Mouse (Mus musculus) embryo, embryonic 11 days (tissue): ENCODE measurements around the gene Gfod2.
A peak's percentile ranks its signal among the peaks of the same experiment; 100 is the strongest.

Experiments
- DNase-seq: peaks from one replicate; pipeline ENCODE4 v3.0.0-alpha.2; 2015

The Gfod2 gene

DNA sequence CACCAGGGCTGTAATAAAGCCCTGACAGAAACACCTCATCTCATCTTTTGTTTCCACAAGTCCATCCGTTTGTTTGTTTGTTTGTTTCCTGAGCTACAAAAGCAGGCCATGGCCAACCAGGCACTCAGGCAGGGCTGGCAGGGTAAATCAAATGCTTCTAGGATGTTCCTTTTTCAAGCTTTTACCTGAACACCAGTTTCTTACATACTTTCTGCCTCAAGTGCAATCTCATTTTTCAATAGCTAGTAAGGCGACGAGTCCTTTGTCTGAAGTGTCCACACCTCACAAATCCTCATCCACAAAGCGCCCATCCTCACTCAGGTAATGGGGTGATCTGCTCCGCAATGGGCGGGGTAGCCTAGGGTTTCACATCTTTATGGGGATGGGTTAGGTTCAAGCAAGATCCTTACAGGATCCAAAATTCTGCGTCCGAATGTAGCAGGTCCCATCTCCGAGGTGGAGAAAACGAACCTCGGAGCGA is 628 bp downstream of the Gfod2 start:
- DNase-seq = no peak

DNA sequence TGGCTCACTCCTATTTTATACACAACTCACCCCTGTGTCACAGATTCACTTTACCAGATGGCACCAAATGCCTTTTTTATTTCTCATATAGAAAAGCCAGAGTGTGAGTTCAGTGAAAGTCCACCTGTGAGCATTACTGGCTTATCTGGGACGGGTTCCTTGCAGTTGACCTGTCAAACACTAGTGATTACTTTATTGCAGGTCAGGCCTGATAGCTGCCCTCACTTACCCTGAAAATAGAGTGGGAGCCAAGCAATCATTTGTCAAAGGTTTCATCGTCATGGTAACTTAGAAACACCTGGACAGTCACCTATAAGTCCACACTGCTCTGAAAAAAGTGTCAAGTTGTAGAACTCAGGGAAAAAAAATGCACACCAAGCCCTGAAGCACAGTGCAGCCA is 3.8 kb downstream of the Gfod2 start:
- DNase-seq = no peak

DNA sequence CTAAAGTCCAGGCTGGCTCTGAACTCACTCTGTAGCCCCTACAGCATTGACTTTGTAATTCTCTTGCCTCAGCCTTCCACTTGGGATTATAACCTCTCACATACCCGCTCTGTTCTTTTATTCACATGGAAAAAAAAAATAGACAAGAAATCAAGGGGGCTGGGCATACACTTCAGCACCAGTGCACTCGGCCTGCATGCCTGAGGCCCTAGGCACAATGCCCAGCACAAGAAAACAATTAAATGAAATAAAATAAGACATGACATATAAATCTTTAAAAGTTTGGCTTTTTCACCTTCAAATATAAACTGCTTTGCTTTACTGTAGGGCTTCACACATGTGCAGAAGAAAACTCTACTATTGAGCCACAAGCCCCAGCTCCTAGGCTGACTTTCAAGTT is 4.5 kb downstream of the Gfod2 start:
- DNase-seq = no peak

DNA sequence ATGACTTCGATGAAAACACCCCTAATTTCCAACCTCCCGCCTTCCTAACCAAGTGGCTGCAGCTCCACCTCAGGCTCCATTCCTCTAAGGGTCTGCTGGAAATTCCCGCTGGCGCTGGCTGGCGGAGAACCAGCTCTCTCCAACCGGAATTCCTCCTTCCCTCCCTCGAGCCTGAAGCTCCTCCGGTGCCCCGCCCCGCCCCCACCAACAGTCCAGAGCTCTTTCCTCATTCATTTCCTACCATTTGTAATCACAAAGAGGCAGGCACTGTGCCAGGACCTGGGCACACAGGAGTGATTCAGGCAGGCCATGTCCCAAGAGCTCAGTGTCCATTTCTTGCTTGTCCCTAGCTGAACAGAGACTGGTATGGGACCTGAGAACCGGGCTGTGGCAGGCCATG is 7.9 kb downstream of the Gfod2 start:
- DNase-seq = peak; percentile 60

DNA sequence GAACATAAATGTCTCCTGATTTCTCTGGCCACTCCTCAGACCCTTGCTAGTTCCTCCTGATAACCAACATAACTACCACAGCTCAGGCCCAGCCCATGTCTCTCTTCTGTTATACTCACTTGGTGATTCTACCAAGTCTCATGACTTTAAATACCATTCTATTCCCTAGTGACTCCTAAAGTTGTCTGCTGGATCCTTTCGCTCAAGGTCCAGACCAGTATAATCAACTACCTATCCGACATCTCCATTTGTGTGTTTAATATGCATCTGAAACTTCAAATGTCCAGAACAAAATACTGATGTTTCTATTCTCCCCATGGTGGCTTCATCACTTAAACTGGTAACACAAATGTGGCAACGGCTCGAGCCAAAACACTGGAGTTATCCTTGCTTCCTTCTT is 15.2 kb downstream of the Gfod2 start:
- no peak for DNase-seq

- DNase-seq = no peak
Measured at GRCm38 (mm10) chr8:105739216-105739615, 19.2 kb downstream of the Gfod2 start.

DNA sequence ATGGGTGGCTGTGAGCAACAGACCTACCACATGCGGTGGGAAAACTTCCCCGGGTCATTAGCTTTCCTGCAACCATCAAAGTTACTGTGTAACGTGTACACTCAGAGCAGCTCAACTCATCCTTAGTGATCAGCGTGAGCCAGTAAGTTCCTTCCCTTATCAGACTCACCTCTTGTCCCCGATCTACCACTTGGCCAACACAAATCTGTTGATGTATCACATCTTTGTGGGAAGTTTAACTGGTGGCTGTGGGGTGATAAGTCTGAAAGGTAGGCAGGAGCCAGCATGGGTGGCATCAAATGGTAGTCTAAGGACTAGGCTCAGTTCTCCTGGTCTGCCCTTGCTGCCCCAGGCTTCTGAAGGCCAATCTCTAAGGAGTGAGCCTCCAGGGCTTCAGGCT is 26.3 kb downstream of the Gfod2 start:
- no peak for DNase-seq

DNA sequence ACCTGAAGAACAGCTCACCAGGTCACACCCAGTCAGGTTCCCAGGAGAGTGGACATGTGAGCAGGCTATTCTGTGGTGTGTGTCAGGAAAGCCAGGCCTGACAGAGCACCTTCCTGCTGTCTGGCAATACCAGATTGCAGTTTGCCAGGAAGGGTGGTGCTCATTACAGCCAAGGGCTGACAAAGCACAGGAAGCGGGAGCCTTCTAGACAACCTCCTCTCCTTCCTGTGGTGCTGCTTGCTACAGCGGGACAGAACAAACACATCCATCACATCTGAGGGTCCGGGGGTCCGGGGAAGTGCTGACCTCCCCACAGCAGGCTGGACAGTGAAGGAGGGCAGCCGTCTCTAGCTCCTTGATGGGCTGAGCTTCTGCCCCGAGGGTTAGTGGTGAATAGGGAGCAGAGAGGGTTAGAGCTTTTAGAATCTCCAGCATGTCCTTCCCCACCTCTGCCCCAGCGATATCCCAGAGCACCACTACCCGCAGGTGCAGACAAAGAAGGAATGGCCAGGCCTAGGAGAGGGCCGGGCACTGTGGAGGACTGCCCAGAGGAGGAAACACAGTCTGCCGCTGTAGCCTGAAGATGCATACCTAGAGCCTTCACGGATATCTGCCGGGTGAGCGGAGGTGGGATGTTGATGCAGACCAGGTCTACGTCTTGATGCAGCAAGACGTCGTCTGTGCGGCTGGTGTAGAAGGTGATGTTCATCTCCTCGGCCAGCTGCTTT is 30.9 kb downstream of the Gfod2 start:
- DNase-seq = peak; percentile 15

DNA sequence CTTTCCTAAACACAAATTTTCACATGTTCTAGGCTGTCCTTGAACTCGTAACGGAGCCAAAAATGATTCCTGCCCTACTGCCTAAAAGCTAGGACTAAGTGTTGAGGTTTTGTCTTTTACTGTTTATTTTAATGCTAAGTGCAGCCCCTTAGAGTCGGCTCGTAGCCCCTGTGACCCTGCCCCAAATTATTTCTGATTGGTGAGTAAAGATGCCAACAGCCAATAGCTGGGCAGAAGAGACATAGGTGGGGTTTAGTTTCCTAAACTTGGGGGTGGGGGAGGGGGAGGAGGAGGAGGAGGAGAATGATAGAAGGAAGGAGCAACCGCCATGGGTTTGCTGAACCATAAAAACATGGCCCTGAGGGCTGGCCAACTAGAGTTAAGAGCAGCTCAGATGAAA is 32.7 kb downstream of the Gfod2 start:
- DNase-seq = no peak

DNA sequence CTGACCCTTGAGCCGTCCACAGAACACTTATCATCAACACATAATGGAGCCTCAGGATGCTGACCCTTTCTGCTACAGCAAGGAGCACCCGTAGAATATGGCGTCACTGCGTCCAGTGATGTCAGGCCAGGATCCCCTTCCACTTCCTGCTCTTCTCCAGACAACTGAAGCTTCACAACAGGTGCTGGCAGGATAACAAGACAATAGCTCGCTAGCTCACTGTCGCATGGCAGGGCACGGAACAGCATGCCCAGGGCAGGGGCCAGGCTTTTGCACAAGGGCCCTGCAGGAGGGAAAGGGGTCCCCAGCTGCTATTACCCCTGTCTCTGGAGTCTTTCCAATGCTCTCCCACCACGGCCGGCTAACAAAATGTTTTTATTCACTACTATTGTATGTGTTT is 35.6 kb downstream of the Gfod2 start:
- no peak for DNase-seq

DNA sequence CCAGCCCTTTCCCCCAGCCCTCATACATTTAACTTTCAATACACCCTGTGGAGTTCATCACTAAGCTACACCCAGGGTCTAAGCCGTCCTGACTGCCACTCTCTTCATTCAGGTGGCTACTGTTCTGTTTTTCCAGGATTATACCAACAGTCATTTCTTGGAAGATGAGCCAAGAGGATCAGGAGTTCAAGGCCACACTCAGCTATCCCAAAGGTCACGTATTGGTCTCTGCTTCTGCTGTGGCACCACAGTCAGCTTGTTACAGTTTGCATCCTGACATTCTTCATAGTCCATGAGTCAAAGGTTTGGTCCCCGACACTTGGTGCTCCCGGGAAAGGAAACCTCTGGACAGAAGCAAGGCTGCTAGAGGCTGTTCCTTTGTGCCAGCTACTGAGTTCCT is 38.8 kb downstream of the Gfod2 start:
- DNase-seq = no peak

- no peak for DNase-seq
Measured at GRCm38 (mm10) chr8:105716302-105716945, 42.0 kb downstream of the Gfod2 start.

DNA sequence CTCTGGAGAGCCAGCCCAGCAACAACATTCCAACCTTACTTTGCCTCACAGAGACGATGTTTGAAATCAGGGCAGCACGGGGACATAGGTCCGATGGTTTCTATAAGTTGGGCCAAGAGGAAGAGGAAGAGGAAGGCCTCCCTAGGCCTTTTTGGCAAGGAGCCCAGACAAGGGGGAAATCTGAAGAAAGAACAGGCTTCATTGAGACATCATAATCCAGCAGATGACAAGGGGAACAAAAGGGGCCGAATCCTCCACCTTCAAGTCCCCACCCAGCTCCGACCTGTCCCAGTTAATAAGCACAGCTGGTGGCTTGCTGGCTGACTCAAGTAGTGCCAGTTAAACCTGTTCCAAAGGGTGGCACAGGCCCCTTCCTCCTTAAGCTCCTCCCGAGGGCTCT is 43.4 kb downstream of the Gfod2 start:
- no peak for DNase-seq

GRCm38 (mm10) chr8:105714139-105714538 is 44.3 kb downstream of the Gfod2 start:
- peak; percentile 93 for DNase-seq

GRCm38 (mm10) chr8:105712286-105712685 is 46.2 kb downstream of the Gfod2 start:
- no peak for DNase-seq

DNA sequence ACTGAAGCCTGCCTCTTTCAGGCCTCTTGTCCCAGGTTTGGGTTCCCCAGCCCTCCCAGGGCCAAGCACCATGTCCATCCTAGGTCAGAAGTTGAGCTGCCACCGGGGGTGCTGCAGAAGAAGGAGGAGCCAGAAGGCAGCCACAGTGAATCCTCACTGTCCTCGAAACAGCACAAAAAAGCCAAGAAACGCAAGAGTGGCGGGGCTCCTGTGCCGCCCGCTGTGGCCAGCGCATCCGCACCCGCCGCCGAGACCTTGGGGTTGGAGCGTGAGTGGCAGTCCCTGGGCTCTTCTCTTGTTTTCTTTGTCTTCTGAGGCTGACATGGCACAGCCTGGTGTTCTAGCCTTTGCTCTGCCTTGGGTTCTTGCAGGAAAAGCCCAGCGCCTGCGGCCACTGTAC is 49.1 kb downstream of the Gfod2 start:
- DNase-seq = no peak

- DNase-seq = no peak
Measured at GRCm38 (mm10) chr8:105708675-105709074, 49.8 kb downstream of the Gfod2 start.

- DNase-seq = peak; percentile 98
Measured at GRCm38 (mm10) chr8:105707498-105708403, 50.7 kb downstream of the Gfod2 start, which contains the start of the genes 4933405L10Rik and Enkd1. TSS of gene 4933405L10Rik (plus strand) at chr8:105707655. TSS of gene Enkd1 (minus strand) at chr8:105708210.

GRCm38 (mm10) chr8:105706426-105706825 is 52.0 kb downstream of the Gfod2 start:
- no peak for DNase-seq

DNA sequence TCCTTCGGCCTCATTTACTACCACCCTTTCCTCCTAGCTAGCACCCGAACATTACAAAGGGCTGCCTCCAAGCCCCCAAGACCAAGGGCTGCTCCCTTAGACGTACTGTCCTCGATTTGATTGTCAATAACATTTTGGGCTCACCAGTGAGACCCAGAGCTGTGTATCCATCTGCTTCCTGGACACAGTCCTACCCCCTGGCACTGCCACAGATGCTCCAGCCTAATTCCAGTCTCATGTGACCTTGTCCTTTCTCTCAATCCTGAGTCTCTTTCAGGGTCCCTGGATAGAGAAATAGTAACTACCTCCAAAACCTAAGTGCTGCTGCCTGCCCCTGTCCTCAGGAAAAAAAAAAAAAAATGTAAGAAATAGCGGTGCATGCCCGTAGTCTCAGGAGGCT is 53.5 kb downstream of the Gfod2 start:
- no peak for DNase-seq

DNA sequence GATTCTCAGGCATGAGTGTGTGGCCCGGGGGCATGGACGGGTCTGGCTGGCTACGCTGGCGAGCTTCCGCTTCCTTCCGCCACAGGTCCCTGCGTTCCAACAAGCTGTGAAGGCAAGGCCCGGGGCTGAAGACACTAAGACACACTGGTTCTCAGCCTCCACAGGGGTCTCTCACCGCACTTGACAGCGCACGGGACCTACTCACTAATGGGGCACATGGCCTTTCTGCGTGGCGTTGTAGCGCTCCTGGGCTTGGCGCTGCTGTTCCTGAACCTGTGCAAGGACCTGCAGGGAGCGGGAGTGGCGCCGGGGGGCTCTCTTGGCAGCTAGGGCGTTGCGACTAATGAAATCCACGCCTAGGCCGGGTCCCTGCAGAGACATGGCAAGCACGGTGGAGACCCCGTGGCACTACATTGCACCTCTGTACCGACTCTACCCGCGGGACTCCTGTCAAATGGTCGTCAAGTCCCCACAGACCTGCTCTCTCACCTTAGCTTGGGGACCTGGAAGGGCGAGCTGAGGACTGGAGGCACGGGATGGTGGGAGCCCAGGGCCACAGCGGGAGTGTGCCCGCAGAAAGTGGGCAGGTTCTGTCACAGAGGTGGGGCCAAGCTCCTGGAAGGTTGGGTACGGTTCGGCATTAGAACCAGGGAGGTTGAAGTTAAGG is 54.2 kb downstream of the Gfod2 start:
- DNase-seq = no peak

- DNase-seq = no peak
Measured at GRCm38 (mm10) chr8:105702731-105703415, 55.6 kb downstream of the Gfod2 start.
